Mouse (Mus musculus) megakaryocyte, embryonic 14.5 days (primary cell): ENCODE measurements at regions not wholly inside any gene's neighbourhood (a gene's known extent, or its start where the extent isn't known, plus 50 kb on each side); places are given as distances from the start of the nearest gene placed in this dataset.

Source experiments
- H3K27me3 ChIP-seq: replicated peaks from 2 replicates; pipeline ENCODE3; 2012; ENCODE audit warnings: inconsistent platforms
- H3K36me3 ChIP-seq: replicated peaks from 2 replicates; pipeline ENCODE3; 2012; ENCODE audit warnings: low read length, inconsistent platforms, mixed read lengths
- H3K4me1 ChIP-seq: 2 replicates; pipeline ENCODE4 v1.6.1; 2012; ENCODE audit warnings: inconsistent platforms
- H3K4me3 ChIP-seq: replicated peaks from 2 replicates; pipeline ENCODE3; 2012; ENCODE audit warnings: moderate library complexity, mild to moderate bottlenecking, inconsistent platforms
- H3K9me3 ChIP-seq: 2 replicates; pipeline ENCODE4 v1.6.1; 2012; ENCODE audit warnings: inconsistent platforms
- FLI1 ChIP-seq: IDR thresholded peaks from 2 replicates; pipeline ENCODE4 v1.6.1; 2012; ENCODE audit warnings: low read length, inconsistent platforms, mixed read lengths
- GATA1 ChIP-seq: IDR thresholded peaks from 3 replicates; pipeline ENCODE4 v1.6.1; 2012; ENCODE audit warnings: mixed read lengths, low read length, inconsistent platforms, borderline replicate concordance

DNA sequence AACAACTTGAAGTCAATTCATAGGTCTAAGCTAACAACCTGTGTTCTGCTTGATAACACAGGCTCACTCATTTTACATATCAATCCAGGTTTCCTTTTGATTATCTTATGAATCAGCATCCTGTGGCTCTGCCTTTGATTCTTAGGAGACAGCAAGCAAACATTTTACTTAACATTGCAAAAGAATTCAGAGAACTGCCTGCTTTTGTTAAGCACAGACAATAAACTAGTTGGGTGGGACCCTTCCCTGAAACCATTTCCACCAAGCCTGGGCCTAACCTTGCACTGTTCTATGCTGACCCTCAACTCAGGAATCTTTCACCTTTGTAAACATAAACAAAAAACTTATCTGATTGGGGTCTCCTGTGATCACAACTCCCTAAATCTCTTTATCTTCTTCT, 2220.6 kb downstream of the 4930444P10Rik start:
- H3K27me3 ChIP-seq, result no peaks in the 10 kb centered on the region
- H3K36me3 ChIP-seq, result no peaks in the 10 kb centered on the region
- no peaks in the 10 kb centered on the region for H3K4me1 ChIP-seq
- H3K9me3 ChIP-seq, result no peaks in the 10 kb centered on the region
- no peak overlapping the region for H3K4me3 ChIP-seq
- TF ChIP-seq FLI1 (no peak), GATA1 (no peak)

DNA sequence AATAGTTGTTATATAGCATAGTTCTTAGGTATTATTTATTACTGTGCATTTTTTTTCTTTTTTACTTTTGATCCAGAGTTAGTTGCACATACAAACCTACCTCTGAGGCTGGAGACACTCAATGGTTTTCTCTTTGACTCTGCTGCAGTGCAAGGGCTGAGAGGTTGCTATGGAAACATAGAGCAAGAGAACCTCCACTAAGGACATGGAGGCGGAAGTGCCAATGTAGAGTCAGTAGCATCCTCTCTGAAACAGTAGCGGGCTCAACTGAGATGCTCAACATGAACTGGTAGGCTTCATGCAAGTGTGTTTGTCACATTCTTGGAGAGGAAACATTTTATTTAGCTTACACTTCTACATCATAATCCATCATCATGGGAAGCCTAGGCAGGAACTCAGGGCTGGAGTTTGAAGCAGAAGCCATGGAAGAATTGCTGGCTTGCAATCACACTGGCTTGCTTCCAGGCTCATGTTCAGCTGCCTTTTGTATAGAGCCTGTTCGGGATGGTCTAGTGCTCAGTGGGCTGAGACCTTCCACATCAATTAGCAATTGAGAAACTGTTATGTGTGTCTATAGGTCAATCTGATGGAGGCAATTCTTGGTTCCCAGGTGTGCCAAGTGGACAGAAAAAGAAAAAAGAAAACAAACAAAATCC, 2222.4 kb downstream of the 4930444P10Rik start:
- TF ChIP-seq FLI1 (no peak), GATA1 (no peak)
- H3K4me1 ChIP-seq, result no peaks in the 10 kb centered on the region
- no peaks in the 10 kb centered on the region for H3K36me3 ChIP-seq
- H3K4me3 ChIP-seq, result no peak overlapping the region
- no peaks in the 10 kb centered on the region for H3K9me3 ChIP-seq
- no peaks in the 10 kb centered on the region for H3K27me3 ChIP-seq

DNA sequence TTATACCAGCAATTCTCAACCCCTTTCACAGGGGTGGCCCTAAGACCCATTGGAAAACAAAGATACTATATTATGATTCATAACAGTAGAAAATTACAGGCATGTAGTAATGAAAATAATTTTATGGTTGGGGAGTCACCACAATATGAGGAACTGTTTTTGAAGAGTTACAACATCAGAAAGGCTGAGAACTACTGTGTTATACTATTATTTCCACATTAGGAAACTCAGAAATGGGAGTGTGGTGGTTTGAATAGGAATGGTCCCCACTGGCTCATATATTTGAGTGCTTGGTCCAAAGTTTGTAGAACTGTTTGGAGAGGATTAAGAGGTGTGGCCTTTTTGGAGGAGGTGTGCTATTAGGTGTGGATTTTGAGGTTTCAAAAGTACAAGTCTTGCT, 2227.4 kb downstream of the 4930444P10Rik start:
- TF ChIP-seq GATA1 (no peak), FLI1 (no peak)
- no peaks in the 10 kb centered on the region for H3K9me3 ChIP-seq
- H3K4me1 ChIP-seq, result no peaks in the 10 kb centered on the region
- H3K4me3 ChIP-seq, result no peak overlapping the region
- no peaks in the 10 kb centered on the region for H3K36me3 ChIP-seq
- H3K27me3 ChIP-seq, result no peaks in the 10 kb centered on the region

DNA sequence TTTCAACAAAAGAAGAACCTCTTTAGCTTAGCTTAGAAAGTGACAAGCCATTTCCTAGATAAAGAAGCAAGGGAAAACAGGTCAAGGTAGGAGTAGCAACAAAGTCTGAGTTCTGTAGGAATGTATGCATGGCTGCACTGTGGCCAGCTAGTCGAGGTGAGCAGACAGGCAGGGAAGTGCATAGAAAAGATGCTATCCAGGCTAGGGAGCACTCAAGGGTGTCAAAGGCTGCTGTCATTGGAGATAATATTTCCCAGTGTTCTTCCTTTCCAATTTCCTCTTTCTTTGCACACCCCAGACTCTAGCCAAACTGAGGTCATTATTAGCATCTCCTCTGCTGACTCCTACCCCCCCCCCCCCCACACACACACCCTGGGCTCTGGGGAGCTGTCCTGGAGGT, 2229.4 kb downstream of the 4930444P10Rik start:
- Histone ChIP-seq H3K4me1 (no peaks in the 10 kb centered on the region), H3K27me3 (no peaks in the 10 kb centered on the region), H3K9me3 (no peaks in the 10 kb centered on the region), H3K4me3 (no peak overlapping the region), H3K36me3 (no peaks in the 10 kb centered on the region)
- TF ChIP-seq FLI1, result no peak
- no peak for TF ChIP-seq GATA1

DNA sequence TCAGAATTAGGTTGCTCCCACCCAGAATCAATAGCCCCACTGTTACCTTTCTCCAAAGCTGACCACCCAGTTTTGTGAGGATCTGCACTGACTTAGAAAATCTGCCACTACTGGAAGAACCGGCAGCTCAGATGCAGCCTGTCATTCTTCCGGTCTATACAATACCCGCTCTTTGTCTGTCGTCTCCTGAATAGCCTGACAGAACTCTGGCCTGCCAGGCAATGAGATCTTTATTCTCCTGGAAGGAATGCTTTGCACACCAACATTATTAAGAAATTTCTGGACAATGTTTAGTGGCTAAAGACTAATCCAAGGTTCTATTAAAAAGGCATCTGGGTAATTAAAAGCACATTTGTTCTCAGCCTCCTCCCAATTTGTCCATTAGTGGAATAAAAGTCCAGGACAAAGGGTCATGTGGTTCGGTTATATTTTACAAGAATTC, 2232.0 kb downstream of the 4930444P10Rik start:
- no peak for TF ChIP-seq FLI1
- TF ChIP-seq GATA1, result no peak
- no peaks in the 10 kb centered on the region for H3K36me3 ChIP-seq
- H3K27me3 ChIP-seq, result no peaks in the 10 kb centered on the region
- H3K4me1 ChIP-seq, result no peaks in the 10 kb centered on the region
- no peak overlapping the region for H3K4me3 ChIP-seq
- no peaks in the 10 kb centered on the region for H3K9me3 ChIP-seq

DNA sequence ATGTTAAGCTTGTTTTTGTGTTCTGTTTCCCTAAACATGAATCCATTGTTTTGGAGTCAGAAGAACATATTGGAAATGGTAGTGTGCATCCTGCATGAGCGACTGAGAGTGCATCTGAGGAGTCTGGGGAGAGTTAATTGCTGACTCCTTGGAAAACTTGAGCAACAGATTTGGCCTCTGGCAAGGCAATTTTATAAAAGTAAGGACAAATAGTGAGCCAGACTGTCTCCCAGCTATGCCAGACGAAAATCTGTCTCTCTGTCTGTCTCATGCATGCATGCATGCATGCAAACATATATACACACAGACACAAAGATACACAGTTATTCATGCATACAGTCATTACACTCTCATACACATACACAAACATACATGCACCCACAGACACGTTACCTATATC, 2232.7 kb downstream of the 4930444P10Rik start:
- TF ChIP-seq GATA1, result no peak
- TF ChIP-seq FLI1, result no peak
- Histone ChIP-seq H3K9me3 (no peaks in the 10 kb centered on the region), H3K4me3 (no peak overlapping the region), H3K27me3 (no peaks in the 10 kb centered on the region), H3K4me1 (no peaks in the 10 kb centered on the region), H3K36me3 (no peaks in the 10 kb centered on the region)

DNA sequence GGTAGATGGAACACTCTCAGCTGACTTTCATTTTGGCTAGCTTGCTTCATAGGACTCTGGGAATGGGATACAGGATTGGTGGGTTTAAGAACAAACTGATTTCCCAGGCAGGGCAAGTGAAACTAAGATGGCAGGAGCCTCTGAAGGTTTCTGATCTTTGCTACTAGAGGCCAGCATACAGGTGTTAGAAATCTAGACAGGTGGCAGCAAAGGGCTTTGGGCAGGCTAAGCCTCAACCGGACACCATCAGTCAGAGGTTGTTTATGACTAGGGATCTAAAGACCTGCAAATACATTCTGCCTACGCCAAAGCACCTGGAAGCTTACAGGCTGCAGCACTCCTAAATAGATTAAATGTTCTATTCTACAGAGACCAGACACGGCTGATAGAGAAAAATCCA, 2233.4 kb downstream of the 4930444P10Rik start:
- H3K4me1 ChIP-seq, result no peaks in the 10 kb centered on the region
- no peaks in the 10 kb centered on the region for H3K9me3 ChIP-seq
- no peaks in the 10 kb centered on the region for H3K36me3 ChIP-seq
- TF ChIP-seq FLI1, result no peak
- no peak for TF ChIP-seq GATA1
- H3K4me3 ChIP-seq, result no peak overlapping the region
- H3K27me3 ChIP-seq, result no peaks in the 10 kb centered on the region

DNA sequence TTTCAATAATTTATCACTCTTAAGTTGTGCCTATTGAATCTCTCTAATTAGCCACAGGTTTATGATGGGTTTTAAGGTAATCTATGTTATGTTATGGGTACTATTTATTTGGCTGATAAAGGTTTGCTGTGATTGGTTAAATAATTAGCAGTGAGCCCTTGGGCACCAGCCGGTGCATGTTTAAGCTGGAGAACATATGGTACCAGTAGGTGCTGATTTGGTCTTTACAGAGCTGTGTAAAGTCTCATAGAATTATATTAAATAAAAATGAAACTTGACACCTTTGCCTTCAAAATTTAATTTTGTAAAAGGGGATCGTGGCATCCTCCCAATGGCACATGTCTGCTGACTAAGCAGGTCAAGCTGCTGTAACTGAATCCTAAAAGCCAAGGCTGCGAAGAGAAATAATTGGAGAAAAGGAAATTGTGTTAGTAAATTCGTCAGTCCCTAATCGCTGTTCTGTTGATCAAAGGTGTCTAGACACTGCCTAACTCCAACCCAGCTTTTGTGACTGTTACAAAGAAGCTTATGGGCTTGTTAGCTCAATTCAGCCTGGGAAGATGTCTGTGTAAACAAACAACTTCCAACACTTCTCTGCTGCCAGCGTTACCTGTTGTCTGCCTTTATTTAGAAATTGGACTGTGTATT, 2234.6 kb downstream of the 4930444P10Rik start:
- TF ChIP-seq GATA1, result no peak
- TF ChIP-seq FLI1, result no peak
- Histone ChIP-seq H3K4me1 (no peaks in the 10 kb centered on the region), H3K36me3 (no peaks in the 10 kb centered on the region), H3K9me3 (no peaks in the 10 kb centered on the region), H3K4me3 (no peak overlapping the region), H3K27me3 (no peaks in the 10 kb centered on the region)

DNA sequence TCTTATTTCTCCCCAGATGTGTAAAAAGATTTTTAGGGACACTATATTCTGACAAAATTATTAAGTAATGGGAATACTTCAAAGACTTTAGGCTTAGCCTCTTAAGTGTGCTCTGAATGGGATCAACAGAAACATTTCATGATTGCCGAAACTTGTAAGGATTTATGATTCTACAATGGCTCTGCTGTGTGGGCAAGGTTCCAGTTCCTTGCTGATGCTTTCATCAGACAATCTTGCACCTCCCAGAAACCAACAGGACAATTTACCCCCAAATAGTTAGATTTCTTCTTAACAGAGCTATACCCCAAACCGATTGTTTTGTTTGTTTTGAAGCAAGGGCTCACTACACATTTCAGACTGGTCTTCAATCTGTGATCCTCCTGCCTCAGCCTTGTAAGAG, 2236.1 kb downstream of the 4930444P10Rik start:
- no peaks in the 10 kb centered on the region for H3K36me3 ChIP-seq
- H3K4me3 ChIP-seq, result no peak overlapping the region
- H3K4me1 ChIP-seq, result no peaks in the 10 kb centered on the region
- TF ChIP-seq FLI1 (no peak), GATA1 (no peak)
- no peaks in the 10 kb centered on the region for H3K9me3 ChIP-seq
- H3K27me3 ChIP-seq, result no peaks in the 10 kb centered on the region

DNA sequence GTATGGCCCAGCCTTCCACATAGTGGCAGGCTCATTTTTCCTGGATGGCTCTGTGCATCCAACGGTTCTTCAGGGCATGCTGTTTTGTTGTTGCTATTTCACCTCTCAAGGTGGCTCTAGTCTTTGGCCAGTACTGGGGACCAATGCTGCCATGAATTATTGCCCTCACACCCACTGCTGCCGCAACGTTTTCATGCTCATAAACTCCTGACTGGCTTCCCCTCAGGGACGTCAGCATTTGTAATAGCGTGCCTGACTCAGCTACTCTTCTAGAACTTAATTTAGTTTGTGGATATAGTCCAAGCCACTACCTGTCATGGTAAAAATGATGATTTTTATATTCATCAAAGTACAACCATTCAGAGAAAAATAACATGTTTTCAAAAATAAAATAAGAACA, 2242.0 kb downstream of the 4930444P10Rik start:
- Histone ChIP-seq H3K27me3 (no peaks in the 10 kb centered on the region), H3K36me3 (no peaks in the 10 kb centered on the region), H3K4me3 (no peak overlapping the region), H3K4me1 (no peaks in the 10 kb centered on the region), H3K9me3 (no peaks in the 10 kb centered on the region)
- TF ChIP-seq FLI1 (no peak), GATA1 (no peak)
